In the genomic region with DNA sequence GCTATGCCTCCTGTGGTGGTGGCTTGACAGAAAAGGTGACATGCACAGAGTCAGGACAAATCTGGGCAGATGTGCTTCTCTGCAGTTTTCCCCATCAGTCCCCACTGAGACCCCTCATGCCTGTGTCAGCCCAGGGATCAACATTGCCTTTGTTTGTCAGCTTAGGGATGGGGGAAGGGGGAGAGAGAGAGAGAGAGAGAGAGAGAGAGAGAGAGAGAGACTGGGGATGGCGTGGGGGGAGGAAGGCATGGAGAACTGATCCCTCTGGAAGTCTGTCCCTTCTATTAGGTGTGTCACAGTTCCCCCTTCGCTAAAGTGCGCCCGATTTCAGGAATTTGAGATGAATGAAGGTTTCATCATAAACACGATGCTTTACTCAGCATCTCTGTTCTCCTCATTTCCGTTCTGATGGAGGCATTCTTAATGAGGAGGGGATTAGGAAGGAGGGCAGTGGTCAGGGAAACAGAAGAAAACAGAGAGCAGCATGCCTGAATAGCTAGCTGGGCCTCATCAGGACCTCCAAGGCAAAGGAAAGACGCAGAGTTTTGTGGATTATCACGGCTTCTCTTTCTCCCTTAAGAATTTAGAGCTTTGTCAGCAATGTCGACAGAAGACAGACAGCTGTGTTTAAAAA, we compare ENCODE assay signal across 15 mouse cellular contexts. TPM values are rescaled to one million over a fixed set of nuclear protein-coding genes. Genes with fewer than 3 reads are reported as not detected.
DNase-seq lines count a peak whose midpoint lies in the region; ATAC-seq lines count a peak whose summit lies in the region.
"Had no signal": no experiment of that assay in that cellular context is flagged by ENCODE, and none has a peak within 500 bp of the region (broad histone marks: within the 10 kb centered on the region; RNA-seq: fewer than 3 reads in every experiment).

No protein-coding gene starts in this region.

- H3K4me2 ChIP-seq in hindbrain, embryonic 11.5 days (replicated peaks; ENCODE audit: low read depth, low read length) = no peak overlapping the region
- H3K4me2 ChIP-seq in hindbrain, embryonic 16.5 days (ENCODE audit: low read length) = no peak overlapping the region
- no peak overlapping the region for H3K4me2 ChIP-seq in neural tube, embryonic 13.5 days
- H3K4me2 ChIP-seq: liver, embryonic 11.5 days; lung, embryonic 15.5 days had no signal

- no peak for DNase-seq in hindbrain, embryonic 11.5 days (ENCODE audit: low spot score)
- peak; percentile 45 for DNase-seq in embryo, embryonic 10.5 days (ENCODE audit: low spot score)
- peak; percentile 27 for DNase-seq in forelimb bud, embryonic 11.5 days (ENCODE audit: low read depth, low spot score)
- DNase-seq in adrenal gland, adult 2 months = no peak
- DNase-seq in spleen, adult 12 weeks (ENCODE audit: low spot score) = no peak
- DNase-seq: cerebellum, adult 11-12 months; gastrocnemius, postnatal 36 days; heart, postnatal 14 days; kidney, adult 11 months; kidney, postnatal 14 days had no signal

- ATAC-seq in hindbrain, embryonic 11.5 days (ENCODE audit: low FRiP score) = peak; percentile 63; the same call in 1 of the 2 replicates
- no peak for ATAC-seq in hindbrain, embryonic 16.5 days
- 0 out of 2 replicates have a peak, but pooled peaks have one; percentile 36 for ATAC-seq in neural tube, embryonic 13.5 days (ENCODE audit: low read depth)

- no peak overlapping the region for H3K27ac ChIP-seq in hindbrain, embryonic 11.5 days (ENCODE audit: low read depth, low read length)
- H3K27ac ChIP-seq in hindbrain, embryonic 16.5 days (ENCODE audit: low read depth, low read length) = no peak overlapping the region
- no peak overlapping the region for H3K27ac ChIP-seq in neural tube, embryonic 13.5 days (replicated peaks)
- H3K27ac ChIP-seq: heart, embryonic 10.5 days; lung, embryonic 15.5 days had no signal

- no peaks in the 10 kb centered on the region for H3K36me3 ChIP-seq in hindbrain, embryonic 11.5 days (ENCODE audit: control insufficient read depth, insufficient read depth, low read length)
- H3K36me3 ChIP-seq in hindbrain, embryonic 16.5 days (ENCODE audit: control insufficient read depth, insufficient read depth, low read length) = no peaks in the 10 kb centered on the region
- no peaks in the 10 kb centered on the region for H3K36me3 ChIP-seq in neural tube, embryonic 13.5 days
- H3K36me3 ChIP-seq: lung, embryonic 15.5 days had no signal

- H3K9me3 ChIP-seq in hindbrain, embryonic 11.5 days (ENCODE audit: control insufficient read depth, low read length) = no peaks in the 10 kb centered on the region
- no peaks in the 10 kb centered on the region for H3K9me3 ChIP-seq in hindbrain, embryonic 16.5 days (ENCODE audit: control insufficient read depth, low read length)
- 0 out of 2 replicates have a peak, but pooled peaks cover 2% of the 10 kb centered on the region for H3K9me3 ChIP-seq in neural tube, embryonic 13.5 days
- H3K9me3 ChIP-seq: heart, embryonic 10.5 days; lung, embryonic 15.5 days had no signal

- peak overlapping the region; percentile 35; the same call in 1 of the 2 replicates for H3K9ac ChIP-seq in hindbrain, embryonic 11.5 days (ENCODE audit: low read depth, low read length)
- no peak overlapping the region; the same call in 1 of the 2 replicates for H3K9ac ChIP-seq in hindbrain, embryonic 16.5 days (ENCODE audit: low read depth, low read length)
- H3K9ac ChIP-seq in neural tube, embryonic 13.5 days = no peak overlapping the region
- H3K9ac ChIP-seq: lung, embryonic 15.5 days had no signal

- no peaks in the 10 kb centered on the region for H3K27me3 ChIP-seq in hindbrain, embryonic 11.5 days (ENCODE audit: control insufficient read depth, insufficient read depth, low read length)
- H3K27me3 ChIP-seq in hindbrain, embryonic 16.5 days (replicated peaks; ENCODE audit: control insufficient read depth, insufficient read depth, low read length) = no peaks in the 10 kb centered on the region
- H3K27me3 ChIP-seq in neural tube, embryonic 13.5 days = no peaks in the 10 kb centered on the region
- H3K27me3 ChIP-seq: lung, embryonic 15.5 days had no signal

- H3K4me3 ChIP-seq in hindbrain, embryonic 11.5 days (ENCODE audit: low read depth, low read length) = no peak overlapping the region
- H3K4me3 ChIP-seq in hindbrain, embryonic 16.5 days (ENCODE audit: low read length) = no peak overlapping the region
- H3K4me3 ChIP-seq in neural tube, embryonic 13.5 days = no peak overlapping the region
- H3K4me3 ChIP-seq: heart, embryonic 10.5 days; lung, embryonic 15.5 days had no signal

- H3K4me1 ChIP-seq in hindbrain, embryonic 11.5 days (replicated peaks; ENCODE audit: control insufficient read depth, insufficient read depth, low read length) = peaks cover 2% of the 10 kb centered on the region; the same call in 1 of the 2 replicates
- peaks cover 18% of the 10 kb centered on the region for H3K4me1 ChIP-seq in hindbrain, embryonic 16.5 days (ENCODE audit: control insufficient read depth, insufficient read depth, low read depth, low read length)
- H3K4me1 ChIP-seq in neural tube, embryonic 13.5 days (replicated peaks) = peaks cover 40% of the 10 kb centered on the region

- WGBS in hindbrain, embryonic 11.5 days = 15% methylated on average over 9 of the region's 9 CpGs
- WGBS in hindbrain, embryonic 16.5 days = 9% methylated on average over 9 of the region's 9 CpGs
- 22% methylated on average over 9 of the region's 9 CpGs for WGBS in neural tube, embryonic 13.5 days

RNA-seq across cellular contexts. Expression of a gene that starts 24.1 kb away (rescaled TPM):
- polyA plus RNA-seq in hindbrain, embryonic 11.5 days (2014; fragmentation: Nextera tagmentation; extraction: Ambion mirVana) = 45.0 and 46.6 TPM in 2 replicates
- 38.5 and 44.5 TPM in 2 replicates for polyA plus RNA-seq in hindbrain, embryonic 16.5 days (2015; fragmentation: Nextera tagmentation; extraction: Ambion mirVana)
- polyA plus RNA-seq in neural tube, embryonic 13.5 days (2015; fragmentation: Nextera tagmentation; extraction: Ambion mirVana) = 38.5 and 45.9 TPM in 2 replicates
- 100 to 1,000 TPM in 1 of 2 experiments, 10 to 100 TPM in 1; 92.6 to 116 TPM for total RNA-seq in adrenal gland, adult 2 months (2021)
- polyA plus RNA-seq in adrenal gland, adult 2 months (2012; rRNA removed) = 75.9 and 130 TPM in 2 replicates

Comparison
In these comparisons a context has a peak if more than half of its experiments do, and no peak if none do; other contexts are left out.
1. DNase-seq: peak in embryo, embryonic 10.5 days (single experiment) and forelimb bud, embryonic 11.5 days (single experiment); none in hindbrain, embryonic 11.5 days (single experiment), adrenal gland, adult 2 months (single experiment) and spleen, adult 12 weeks (single experiment).